Mouse (Mus musculus): ENCODE results near the gene H2-M10.1.
"Not testable (repeated sequence)": the region's sequence is repeated elsewhere in the genome, so short reads cannot be mapped to it uniquely, and the experiment has no call there.

- not testable (repeated sequence) for TF ChIP-seq CTCF (IDR thresholded peaks at IDR 0.05; ENCODE audit: insufficient read depth, low read length); POLR2A (IDR thresholded peaks at IDR 0.05; ENCODE audit: borderline replicate concordance, extremely low read depth, low read depth, low read length)
These were observed 36.4 kb upstream of the H2-M10.1 start for GRCm38 (mm10) chr17:36362404-36362803.

Data from lung, adult 2 months (tissue).